Mouse (Mus musculus): ENCODE measurements around the gene Satb1. TPM values are rescaled to one million over a fixed set of nuclear protein-coding genes. Genes with fewer than 3 reads are reported as not detected.

The Satb1 gene
- polyA plus RNA-seq, 1 experiment from 2014 or later = 31.8 TPM

DNA sequence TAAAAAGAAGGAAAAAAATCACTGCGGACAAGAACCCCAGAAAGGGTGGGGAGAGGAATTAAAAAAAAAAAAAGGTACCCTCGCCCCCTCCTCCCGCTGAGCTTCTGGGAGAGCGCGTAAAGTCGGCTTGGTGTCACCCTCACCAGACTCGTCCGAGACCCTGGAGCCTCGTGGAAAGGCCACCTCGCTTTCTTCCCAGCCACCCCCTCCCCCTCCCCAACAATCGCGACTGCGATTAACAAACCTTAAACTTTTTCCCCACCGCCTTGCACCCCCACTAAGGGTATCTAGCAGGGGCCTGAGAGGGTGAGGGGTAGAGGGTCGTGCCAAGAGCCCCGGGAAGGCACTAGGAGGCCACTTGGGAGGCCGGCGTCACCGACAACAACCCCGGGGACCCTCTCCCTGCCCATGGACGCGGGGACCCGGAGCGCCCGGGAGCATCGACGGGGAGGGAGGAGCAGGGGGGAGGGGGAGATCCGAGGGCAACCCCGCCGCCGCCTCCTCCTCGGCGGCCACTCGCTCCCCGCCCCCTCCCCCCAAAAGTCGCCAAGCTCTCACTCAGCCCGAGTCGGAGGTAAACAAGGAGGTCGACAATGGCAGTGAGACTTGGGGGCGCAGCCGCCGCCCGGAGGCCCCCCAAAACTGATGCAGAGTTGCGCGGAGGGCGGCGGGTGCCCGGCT, 20.7 kb downstream of the Satb1 start:
- no peaks in the 10 kb centered on the region for H3K9me3 ChIP-seq (ENCODE audit: control insufficient read depth, low read length)
- H3K4me1 ChIP-seq (replicated peaks; ENCODE audit: control insufficient read depth, insufficient read depth, low read length) = no peaks in the 10 kb centered on the region; the same call in 1 of the 2 replicates
- no peaks in the 10 kb centered on the region for H3K27me3 ChIP-seq (ENCODE audit: control insufficient read depth, insufficient read depth, low read length)
- peak; percentile 85 for DNase-seq (ENCODE audit: low spot score)
- peak overlapping the region; percentile 95 for H3K27ac ChIP-seq (ENCODE audit: low read depth, low read length)
- H3K9ac ChIP-seq (ENCODE audit: low read length) = peak overlapping the region; percentile 95
- no peaks in the 10 kb centered on the region for H3K36me3 ChIP-seq (ENCODE audit: control insufficient read depth, insufficient read depth, low read length)
- under 1% methylated on average over 36 of the region's 48 CpGs for WGBS
- peak; percentile 67 for ATAC-seq (replicated peaks; ENCODE audit: low FRiP score)
- peak overlapping the region; percentile 67 for H3K4me2 ChIP-seq (ENCODE audit: low read depth, low read length, severe bottlenecking)
- peak overlapping the region; percentile 91 for H3K4me3 ChIP-seq (ENCODE audit: low read depth, low read length)

DNA sequence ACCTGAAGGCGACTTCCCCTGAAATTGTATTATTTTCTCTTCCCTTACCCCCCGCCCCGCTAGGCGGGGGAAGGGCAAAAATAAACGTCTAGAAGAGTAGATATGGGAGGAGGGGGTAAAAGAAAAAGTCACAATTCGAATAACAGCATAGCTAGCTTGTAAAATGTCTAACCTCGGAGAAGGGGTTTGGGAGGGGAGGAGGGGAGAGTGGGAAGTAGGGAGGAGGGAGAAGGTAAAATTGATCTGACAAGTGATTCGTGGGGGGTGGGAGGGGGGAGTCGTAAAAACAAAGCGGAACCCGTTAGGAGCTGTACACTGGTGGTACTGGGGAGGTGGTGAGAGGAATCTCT, 21.2 kb downstream of the Satb1 start:
- Histone ChIP-seq H3K9me3 (ENCODE audit: control insufficient read depth, low read length) (no peaks in the 10 kb centered on the region), H3K27ac (ENCODE audit: low read depth, low read length) (peak overlapping the region; percentile 95), H3K27me3 (ENCODE audit: control insufficient read depth, insufficient read depth, low read length) (no peaks in the 10 kb centered on the region), H3K4me3 (ENCODE audit: low read depth, low read length) (peak overlapping the region; percentile 91), H3K4me1 (replicated peaks; ENCODE audit: control insufficient read depth, insufficient read depth, low read length) (no peaks in the 10 kb centered on the region; the same call in 1 of the 2 replicates), H3K4me2 (ENCODE audit: low read depth, low read length, severe bottlenecking) (peak overlapping the region; percentile 67), H3K36me3 (ENCODE audit: control insufficient read depth, insufficient read depth, low read length) (no peaks in the 10 kb centered on the region), H3K9ac (ENCODE audit: low read length) (peak overlapping the region; percentile 95)
- DNase-seq (ENCODE audit: low spot score) (no peak), ATAC-seq (replicated peaks; ENCODE audit: low FRiP score) (no peak; the same call in 1 of the 2 replicates)
- 0% methylated on average over 11 of the region's 11 CpGs for WGBS

DNA sequence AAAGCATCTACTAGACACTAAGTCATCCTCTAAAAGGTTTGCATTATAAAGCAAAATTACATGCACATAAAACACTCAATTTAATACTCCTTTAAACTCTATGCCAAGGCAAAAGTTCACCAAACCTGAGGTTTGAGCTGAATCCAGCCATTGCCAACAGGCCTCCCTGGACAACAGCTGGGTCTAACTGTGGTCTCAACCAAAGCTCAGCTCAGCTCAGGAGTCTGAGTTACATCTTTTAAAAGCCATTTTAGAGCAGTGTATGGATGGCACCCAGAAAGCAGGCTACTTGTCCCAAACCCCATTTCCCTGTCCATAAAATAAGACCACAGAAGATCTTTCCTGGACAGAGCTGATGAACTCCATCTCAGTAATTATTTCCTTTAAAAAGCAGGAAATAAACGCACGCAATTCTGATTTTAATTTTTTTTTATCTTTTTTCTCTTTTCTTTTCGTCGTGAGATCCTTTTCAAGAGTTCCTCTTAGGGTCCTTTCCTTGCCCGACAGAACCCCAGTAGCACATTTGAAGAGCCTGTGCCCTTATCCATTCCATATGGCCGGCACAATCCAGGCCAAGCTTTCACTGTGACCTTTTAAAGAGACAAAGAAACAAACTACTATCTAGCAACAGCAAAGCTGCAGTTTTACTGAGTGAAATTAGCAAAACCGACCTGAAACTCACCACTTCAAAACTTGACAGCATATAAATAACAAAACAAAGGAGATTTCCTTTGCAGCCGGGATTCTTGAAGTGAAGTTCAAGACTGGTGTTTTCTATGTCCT, 21.8 kb downstream of the Satb1 start:
- Histone ChIP-seq H3K4me3 (ENCODE audit: low read depth, low read length) (peak overlapping the region; percentile 91), H3K4me2 (ENCODE audit: low read depth, low read length, severe bottlenecking) (peak overlapping the region; percentile 67), H3K4me1 (replicated peaks; ENCODE audit: control insufficient read depth, insufficient read depth, low read length) (no peaks in the 10 kb centered on the region; the same call in 1 of the 2 replicates), H3K27ac (ENCODE audit: low read depth, low read length) (0 out of 2 replicates have a peak overlapping the region, but pooled peaks have one; percentile 7), H3K9me3 (ENCODE audit: control insufficient read depth, low read length) (no peaks in the 10 kb centered on the region), H3K27me3 (ENCODE audit: control insufficient read depth, insufficient read depth, low read length) (no peaks in the 10 kb centered on the region), H3K9ac (ENCODE audit: low read length) (peak overlapping the region; percentile 95), H3K36me3 (ENCODE audit: control insufficient read depth, insufficient read depth, low read length) (no peaks in the 10 kb centered on the region)
- 3% methylated on average over 8 of the region's 8 CpGs for WGBS
- ATAC-seq (replicated peaks; ENCODE audit: low FRiP score) (no peak), DNase-seq (ENCODE audit: low spot score) (peak; percentile 75)

DNA sequence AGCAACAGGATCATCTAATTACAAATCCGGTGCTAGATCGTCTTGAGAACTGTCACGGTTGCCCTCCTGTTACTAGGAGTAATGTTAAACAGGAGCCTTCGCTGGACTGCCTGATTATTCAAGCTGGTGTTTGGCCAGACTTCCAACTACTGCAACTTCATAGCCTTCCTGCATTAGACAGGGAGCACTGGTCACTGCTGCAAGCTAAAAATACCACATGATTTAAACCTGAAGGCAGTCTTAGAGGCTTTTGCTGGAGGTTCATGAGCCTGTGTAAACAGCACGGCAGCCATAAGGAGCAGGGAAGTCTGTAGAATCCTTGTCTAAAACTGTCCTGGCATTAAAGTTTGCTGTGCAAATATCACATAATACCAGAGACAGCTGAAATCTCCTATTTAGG, 25.7 kb downstream of the Satb1 start:
- no peak overlapping the region for H3K9ac ChIP-seq (ENCODE audit: low read length)
- no peak overlapping the region for H3K4me3 ChIP-seq (ENCODE audit: low read depth, low read length)
- no peaks in the 10 kb centered on the region for H3K9me3 ChIP-seq (ENCODE audit: control insufficient read depth, low read length)
- no peaks in the 10 kb centered on the region; the same call in 1 of the 2 replicates for H3K4me1 ChIP-seq (replicated peaks; ENCODE audit: control insufficient read depth, insufficient read depth, low read length)
- ATAC-seq (replicated peaks; ENCODE audit: low FRiP score) (no peak), DNase-seq (ENCODE audit: low spot score) (no peak)
- H3K36me3 ChIP-seq (ENCODE audit: control insufficient read depth, insufficient read depth, low read length) = no peaks in the 10 kb centered on the region; the same call in 1 of the 2 replicates
- WGBS = 78% methylated on average over 5 of the region's 5 CpGs
- no peaks in the 10 kb centered on the region for H3K27me3 ChIP-seq (ENCODE audit: control insufficient read depth, insufficient read depth, low read length)
- H3K27ac ChIP-seq (ENCODE audit: low read depth, low read length) = no peak overlapping the region
- no peak overlapping the region for H3K4me2 ChIP-seq (ENCODE audit: low read depth, low read length, severe bottlenecking)

DNA sequence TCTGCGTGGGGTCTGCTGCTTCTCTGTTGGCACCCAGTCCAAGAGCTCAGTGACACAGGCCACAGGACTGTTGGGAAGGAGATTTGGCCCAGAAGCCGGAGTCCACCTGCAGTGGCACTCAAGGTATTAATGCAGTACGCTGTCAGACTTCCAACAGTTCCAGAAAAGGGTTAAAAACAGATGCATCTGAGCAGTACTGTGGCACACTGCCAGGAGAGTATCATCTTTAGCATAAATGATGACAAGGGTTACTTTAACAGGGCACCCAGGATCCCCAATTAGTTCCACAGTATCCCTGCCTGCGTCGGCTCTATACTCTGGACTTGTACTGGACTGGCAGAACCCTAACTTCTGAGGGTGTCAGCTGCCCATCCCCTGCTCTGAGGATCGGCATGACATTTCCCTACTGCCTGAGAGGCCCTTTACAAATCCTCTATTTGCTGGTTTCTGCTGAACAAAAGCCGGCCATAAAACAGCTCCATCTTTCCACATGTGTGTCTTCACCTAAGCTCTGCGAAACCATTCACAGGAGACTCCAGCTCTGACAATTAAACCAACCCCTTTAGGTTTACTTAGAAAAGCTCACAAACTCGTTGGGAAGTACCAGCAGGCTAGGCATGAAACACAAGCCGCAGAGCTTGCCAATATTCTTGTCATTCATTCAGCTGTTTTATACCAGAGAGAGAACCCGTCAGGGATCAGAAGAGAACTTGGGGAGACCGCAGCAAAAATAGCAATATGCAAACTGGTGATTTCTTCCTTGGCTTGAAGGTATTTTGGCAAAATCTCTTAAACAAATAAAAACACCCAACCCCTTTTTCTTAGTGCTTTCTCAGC, 26.7 kb downstream of the Satb1 start:
- H3K4me3 ChIP-seq (ENCODE audit: low read depth, low read length) = no peak overlapping the region
- 84% methylated on average over 12 of the region's 12 CpGs for WGBS
- no peak overlapping the region for H3K4me2 ChIP-seq (ENCODE audit: low read depth, low read length, severe bottlenecking)
- no peaks in the 10 kb centered on the region; the same call in 1 of the 2 replicates for H3K4me1 ChIP-seq (replicated peaks; ENCODE audit: control insufficient read depth, insufficient read depth, low read length)
- no peak for DNase-seq (ENCODE audit: low spot score)
- no peaks in the 10 kb centered on the region; the same call in 1 of the 2 replicates for H3K36me3 ChIP-seq (ENCODE audit: control insufficient read depth, insufficient read depth, low read length)
- H3K27me3 ChIP-seq (ENCODE audit: control insufficient read depth, insufficient read depth, low read length) = no peaks in the 10 kb centered on the region
- no peak for ATAC-seq (replicated peaks; ENCODE audit: low FRiP score)
- H3K27ac ChIP-seq (ENCODE audit: low read depth, low read length) = no peak overlapping the region
- H3K9me3 ChIP-seq (ENCODE audit: control insufficient read depth, low read length) = no peaks in the 10 kb centered on the region
- no peak overlapping the region for H3K9ac ChIP-seq (ENCODE audit: low read length)

DNA sequence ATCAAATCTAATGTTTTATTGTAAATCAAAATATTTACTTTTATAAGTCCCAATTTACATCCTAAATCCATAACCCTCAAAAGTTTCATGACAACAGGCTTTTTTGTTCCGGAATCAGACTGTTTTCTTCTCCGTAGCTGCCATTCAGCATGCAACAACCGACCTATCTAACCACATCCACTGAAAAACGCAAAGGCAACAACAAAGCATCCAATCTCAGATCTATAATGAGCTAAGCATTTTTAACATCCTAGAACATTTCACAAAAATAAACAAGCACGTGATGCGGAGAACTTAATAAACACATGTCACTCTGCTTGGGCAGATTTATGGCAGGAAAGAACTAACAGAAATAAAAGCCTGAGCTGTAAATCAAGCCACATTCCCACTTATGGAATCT, 32.9 kb downstream of the Satb1 start:
- Histone ChIP-seq H3K27ac (ENCODE audit: low read depth, low read length) (no peak overlapping the region), H3K4me2 (ENCODE audit: low read depth, low read length, severe bottlenecking) (no peak overlapping the region), H3K4me1 (replicated peaks; ENCODE audit: control insufficient read depth, insufficient read depth, low read length) (0 out of 2 replicates have a peak, but pooled peaks cover 2% of the 10 kb centered on the region), H3K9ac (ENCODE audit: low read length) (no peak overlapping the region), H3K4me3 (ENCODE audit: low read depth, low read length) (no peak overlapping the region), H3K27me3 (ENCODE audit: control insufficient read depth, insufficient read depth, low read length) (no peaks in the 10 kb centered on the region), H3K36me3 (ENCODE audit: control insufficient read depth, insufficient read depth, low read length) (no peaks in the 10 kb centered on the region; the same call in 1 of the 2 replicates), H3K9me3 (ENCODE audit: control insufficient read depth, low read length) (no peaks in the 10 kb centered on the region)
- ATAC-seq (replicated peaks; ENCODE audit: low FRiP score) = no peak
- WGBS = 83% methylated on average over 6 of the region's 6 CpGs
- DNase-seq (ENCODE audit: low spot score) = no peak

DNA sequence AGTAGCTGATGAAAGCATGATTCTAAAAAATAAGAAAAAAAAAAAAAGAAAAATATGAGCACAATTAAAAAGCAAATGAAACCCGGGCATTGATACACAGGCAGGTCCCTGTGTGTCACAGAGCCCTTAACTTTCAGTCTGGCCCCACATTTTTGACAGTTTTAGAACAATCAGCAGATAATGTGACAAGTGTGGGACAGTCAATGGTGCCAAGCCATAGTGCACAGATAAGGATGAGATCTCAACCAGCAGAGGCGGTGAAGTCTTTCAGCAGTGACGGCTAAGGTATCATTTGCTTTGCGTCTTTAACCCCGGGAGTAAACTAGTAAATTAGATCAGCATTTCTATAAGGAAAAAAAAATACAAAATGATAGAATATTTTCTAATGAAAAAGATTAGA, 36.6 kb downstream of the Satb1 start:
- no peak for ATAC-seq (replicated peaks; ENCODE audit: low FRiP score)

DNA sequence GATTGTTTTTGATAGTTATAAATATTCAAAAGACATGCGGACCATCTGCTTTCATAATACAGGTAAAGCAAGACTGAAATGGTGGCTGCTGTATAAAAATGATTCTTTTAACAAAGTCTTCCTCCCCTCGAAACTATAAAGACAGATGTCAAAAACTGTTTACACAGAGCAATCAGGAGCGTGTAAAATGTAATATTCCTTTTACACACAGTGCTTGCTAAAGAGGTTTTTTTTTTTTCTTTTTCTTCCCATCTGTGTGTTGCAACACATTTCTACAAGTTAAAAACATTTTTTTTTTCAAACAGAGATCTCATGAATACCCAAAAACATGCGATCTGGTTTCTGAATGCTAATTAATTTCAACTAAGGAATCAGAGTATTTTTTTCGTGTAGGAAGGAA, 41.9 kb downstream of the Satb1 start:
- no peak overlapping the region for H3K4me3 ChIP-seq (ENCODE audit: low read depth, low read length)
- no peak for DNase-seq (ENCODE audit: low spot score)
- no peak overlapping the region for H3K4me2 ChIP-seq (ENCODE audit: low read depth, low read length, severe bottlenecking)
- H3K27me3 ChIP-seq (ENCODE audit: control insufficient read depth, insufficient read depth, low read length) = no peaks in the 10 kb centered on the region
- H3K9me3 ChIP-seq (ENCODE audit: control insufficient read depth, low read length) = no peaks in the 10 kb centered on the region
- 80% methylated on average over 5 of the region's 5 CpGs for WGBS
- H3K9ac ChIP-seq (ENCODE audit: low read length) = no peak overlapping the region
- H3K27ac ChIP-seq (ENCODE audit: low read depth, low read length) = no peak overlapping the region
- ATAC-seq (replicated peaks; ENCODE audit: low FRiP score) = no peak
- H3K4me1 ChIP-seq (replicated peaks; ENCODE audit: control insufficient read depth, insufficient read depth, low read length) = 0 out of 2 replicates have a peak, but pooled peaks cover 4% of the 10 kb centered on the region
- no peaks in the 10 kb centered on the region for H3K36me3 ChIP-seq (ENCODE audit: control insufficient read depth, insufficient read depth, low read length)

More for the DNA sequence above, 36.6 kb downstream of the Satb1 start:
- Histone ChIP-seq H3K27ac (ENCODE audit: low read depth, low read length) (no peak overlapping the region), H3K27me3 (ENCODE audit: control insufficient read depth, insufficient read depth, low read length) (no peaks in the 10 kb centered on the region), H3K4me2 (ENCODE audit: low read depth, low read length, severe bottlenecking) (no peak overlapping the region), H3K4me3 (ENCODE audit: low read depth, low read length) (no peak overlapping the region), H3K9ac (ENCODE audit: low read length) (no peak overlapping the region), H3K9me3 (ENCODE audit: control insufficient read depth, low read length) (no peaks in the 10 kb centered on the region), H3K36me3 (ENCODE audit: control insufficient read depth, insufficient read depth, low read length) (no peaks in the 10 kb centered on the region), H3K4me1 (replicated peaks; ENCODE audit: control insufficient read depth, insufficient read depth, low read length) (0 out of 2 replicates have a peak, but pooled peaks cover 2% of the 10 kb centered on the region)
- 90% methylated on average over 5 of the region's 5 CpGs for WGBS
- DNase-seq (ENCODE audit: low spot score) = no peak

Measured in forebrain, embryonic 11.5 days (tissue).